Mouse (Mus musculus): ENCODE data around the gene Mtrf1.
A peak's percentile ranks its signal among the peaks of the same experiment; 100 is the strongest.
"Not testable (repeated sequence)": the region's sequence is repeated elsewhere in the genome, so short reads cannot be mapped to it uniquely, and the experiment has no call there.

The Mtrf1 gene

DNA sequence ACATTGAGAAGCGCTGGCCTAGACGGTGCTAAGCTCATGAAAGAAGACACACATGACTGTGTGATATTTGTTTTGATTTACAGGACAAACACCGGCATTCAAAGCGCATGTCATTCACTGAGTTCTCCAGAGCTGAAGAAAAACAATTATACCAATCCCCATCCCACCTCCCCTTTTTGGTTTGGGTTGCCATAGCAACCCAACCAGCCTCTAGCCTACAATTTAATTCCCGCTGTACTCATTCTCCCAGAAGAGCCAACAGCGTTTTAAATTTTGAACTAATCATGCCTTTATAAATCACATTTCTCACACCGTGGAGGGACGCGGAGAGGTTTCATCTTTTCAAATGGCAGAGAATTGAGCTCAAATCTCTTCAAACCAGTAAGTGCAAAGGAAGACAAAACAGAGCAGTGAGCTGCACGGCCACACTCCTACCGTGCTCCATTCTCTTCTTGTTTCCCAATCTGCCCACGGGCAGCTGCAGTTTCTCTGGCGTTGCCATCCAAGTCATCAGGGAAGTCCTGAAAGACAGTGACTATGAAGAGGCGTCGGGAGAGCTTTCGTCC is 47.6 kb downstream of the Mtrf1 start:
- no peak for DNase-seq (ENCODE audit: low read depth, low spot score)

DNA sequence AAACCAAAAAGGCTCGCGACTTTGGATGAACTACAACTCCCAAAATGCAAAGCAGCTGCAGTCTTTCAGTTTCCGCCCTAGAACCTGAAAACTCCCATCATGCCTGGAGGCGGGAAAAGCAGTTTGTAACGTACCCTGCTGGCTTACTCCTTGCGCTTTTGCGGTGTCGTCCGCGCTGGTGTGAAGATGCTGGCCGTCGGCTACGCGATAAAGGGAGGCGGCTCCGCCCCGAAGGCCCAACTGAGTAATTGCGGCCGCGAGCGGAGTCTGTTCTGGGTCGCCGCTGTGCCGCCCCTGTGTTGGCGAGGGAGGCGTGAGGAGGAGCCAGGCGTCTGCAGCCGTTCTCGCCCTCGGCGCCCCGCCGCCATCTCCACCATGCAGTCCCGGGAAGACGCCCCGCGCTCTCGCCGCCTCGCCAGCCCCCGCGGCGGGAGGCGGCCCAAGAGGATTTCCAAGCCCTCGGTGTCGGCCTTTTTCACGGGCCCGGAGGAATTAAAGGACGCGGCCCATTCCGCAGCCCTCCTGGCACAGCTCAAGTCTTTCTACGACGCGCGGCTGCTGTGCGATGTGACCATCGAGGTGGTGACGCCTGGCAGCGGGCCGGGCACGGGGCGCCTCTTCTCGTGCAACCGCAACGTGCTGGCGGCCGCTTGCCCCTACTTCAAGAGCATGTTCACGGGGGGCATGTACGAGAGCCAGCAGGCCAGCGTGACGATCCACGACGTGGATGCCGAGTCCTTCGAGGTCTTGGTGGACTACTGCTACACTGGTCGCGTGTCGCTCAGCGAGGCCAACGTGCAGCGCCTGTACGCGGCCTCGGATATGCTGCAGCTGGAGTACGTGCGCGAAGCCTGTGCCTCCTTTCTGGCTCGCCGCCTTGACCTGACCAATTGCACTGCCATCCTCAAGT is 54.4 kb downstream of the Mtrf1 start, which contains the start of gene Kbtbd6:
Kbtbd6 (plus strand) TSS at position 155 of the 910 bp plus-strand sequence.
- peak; percentile 91 for DNase-seq (ENCODE audit: low read depth, low spot score)

DNA sequence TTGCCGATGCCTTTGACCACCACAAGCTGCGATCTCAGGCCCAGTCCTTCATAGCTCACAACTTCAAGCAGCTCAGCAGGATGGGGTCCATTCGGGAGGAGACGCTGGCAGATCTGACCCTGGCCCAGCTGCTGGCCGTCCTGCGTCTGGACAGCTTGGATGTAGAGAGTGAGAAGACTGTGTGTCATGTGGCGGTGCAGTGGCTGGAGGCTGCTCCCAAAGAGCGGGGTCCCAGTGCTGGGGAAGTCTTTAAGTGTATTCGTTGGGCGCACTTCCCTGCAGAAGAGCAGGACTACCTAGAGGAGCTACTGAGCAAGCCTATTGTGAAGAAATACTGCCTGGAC is 55.0 kb downstream of the Mtrf1 start:
- not testable (repeated sequence) for DNase-seq (ENCODE audit: low read depth, low spot score)

DNA sequence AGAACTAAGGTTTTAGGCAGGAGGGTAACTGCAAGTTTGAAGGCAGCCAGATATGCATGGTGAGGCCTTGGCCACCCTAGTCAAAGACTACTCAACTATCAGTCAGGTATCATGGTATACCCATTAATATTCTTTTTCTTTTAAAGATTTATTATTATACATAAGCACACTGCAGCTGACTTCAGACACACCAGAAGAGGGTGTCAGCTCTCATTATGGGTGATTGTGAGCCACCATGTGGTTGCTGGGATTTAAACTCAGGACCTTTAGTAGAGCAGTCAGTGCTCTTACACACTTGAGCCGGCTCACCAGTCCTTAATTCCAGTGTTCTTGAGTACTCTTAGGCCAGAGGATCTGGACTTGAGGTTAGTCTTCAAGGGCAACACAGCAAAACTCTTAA is 62.8 kb downstream of the Mtrf1 start:
- DNase-seq (ENCODE audit: low read depth, low spot score): peak; percentile 59

DNA sequence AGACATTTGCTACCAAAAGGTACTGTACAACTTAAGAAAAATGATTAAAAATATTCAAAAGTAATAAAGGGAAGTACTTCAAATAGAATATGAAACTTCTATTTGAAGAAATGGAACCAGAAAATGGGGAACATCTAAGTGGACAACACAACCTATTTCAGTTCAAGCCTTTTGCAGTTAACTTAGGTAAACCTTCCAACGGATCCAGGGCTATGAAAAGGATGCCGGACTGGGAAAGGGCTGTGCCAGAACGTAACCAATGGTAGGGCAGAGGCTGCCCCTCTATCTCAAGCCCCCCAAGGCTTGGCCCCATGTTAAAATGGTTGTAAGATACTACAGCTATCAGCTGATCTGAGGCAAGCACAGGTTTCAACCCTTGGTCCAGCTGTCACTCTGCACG is 63.4 kb downstream of the Mtrf1 start:
- DNase-seq (ENCODE audit: low read depth, low spot score): peak; percentile 70

DNA sequence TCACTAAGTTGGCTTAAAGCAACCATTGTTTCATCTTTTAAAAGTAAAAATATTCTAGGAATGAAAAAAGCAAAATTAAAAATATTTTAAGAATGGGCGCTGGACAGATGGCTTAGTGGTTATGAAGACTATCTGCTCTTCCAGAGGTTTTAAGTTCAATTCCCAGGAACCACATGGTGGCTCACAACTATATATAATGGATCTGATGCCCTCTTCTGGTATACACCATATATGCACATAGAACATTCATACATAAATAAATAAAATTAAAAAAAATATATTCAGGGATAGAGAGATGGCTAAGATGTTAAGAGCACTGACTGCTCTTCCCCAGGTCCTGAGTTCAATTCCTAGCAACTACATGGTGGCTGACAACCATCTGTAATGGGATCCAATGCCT is 68.1 kb downstream of the Mtrf1 start:
- no peak for DNase-seq (ENCODE audit: low read depth, low spot score)

DNA sequence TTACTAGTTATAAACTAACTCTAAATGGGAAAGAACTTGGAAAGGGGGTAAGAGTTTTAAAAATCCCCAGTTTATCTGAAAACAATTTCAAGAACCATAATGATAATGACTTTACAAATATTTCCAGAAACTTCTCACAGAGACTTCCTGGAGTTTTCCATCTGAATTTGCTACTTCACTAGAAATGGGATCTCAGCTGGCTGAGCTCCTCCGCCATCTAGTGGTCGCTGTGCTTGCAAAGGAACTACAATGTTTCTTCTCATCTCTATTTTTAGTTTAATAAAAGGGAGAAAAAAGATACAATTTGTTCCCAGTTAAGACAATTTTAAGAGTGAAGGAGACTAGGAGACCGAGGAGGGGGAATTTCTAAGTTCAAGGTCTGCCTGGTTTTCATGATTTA is 70.0 kb downstream of the Mtrf1 start:
- DNase-seq (ENCODE audit: low read depth, low spot score): peak; percentile 57

Data from A20 (cell line).